Mouse (Mus musculus): ENCODE results near the gene Sirt6.
A peak's percentile ranks its signal among the peaks of the same experiment; 100 is the strongest.

Sirt6 gene

GRCm38 (mm10) chr10:81623441-81623840 is 4.2 kb downstream of the Sirt6 start:
- no peak for DNase-seq

DNA sequence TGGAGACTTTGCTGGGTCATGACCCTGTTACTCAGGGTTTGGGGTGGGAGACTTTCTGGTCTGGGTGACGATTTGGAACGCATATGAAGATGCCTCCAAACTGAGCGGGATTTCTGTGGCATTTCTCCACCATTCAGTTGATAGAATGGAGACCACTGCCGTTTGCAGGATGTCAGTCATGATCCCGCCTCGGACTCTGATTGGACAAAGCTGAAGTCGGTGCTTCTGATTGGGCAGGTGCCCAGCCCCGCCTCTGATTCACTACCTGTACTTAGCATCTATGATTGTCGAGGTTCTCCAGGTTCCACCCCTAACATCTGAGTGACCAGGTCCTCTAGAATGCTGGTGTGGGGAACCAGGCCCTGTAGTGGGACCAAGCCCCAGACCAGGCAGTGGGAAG is 6.8 kb downstream of the Sirt6 start:
- no peak for DNase-seq

DNA sequence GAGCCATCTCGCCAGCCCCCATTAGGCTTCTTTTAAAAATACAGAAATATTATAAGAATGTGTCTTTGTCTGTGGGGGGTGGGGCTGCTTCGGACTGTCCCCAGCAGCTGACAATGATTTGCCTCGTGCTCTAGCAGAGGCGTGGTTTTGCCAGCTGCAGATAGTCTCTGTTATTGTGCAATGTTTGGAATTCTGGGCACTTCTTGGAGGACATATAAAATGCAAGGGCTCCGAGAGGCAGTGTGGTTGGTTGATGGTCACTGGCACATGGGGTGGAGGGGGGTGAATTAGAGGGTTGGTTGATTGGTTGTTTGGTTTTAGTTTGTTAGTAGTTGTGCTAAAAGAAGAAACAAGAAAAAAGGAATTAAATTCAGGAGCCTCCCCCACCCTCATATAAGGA is 7.6 kb downstream of the Sirt6 start:
- no peak for DNase-seq

DNA sequence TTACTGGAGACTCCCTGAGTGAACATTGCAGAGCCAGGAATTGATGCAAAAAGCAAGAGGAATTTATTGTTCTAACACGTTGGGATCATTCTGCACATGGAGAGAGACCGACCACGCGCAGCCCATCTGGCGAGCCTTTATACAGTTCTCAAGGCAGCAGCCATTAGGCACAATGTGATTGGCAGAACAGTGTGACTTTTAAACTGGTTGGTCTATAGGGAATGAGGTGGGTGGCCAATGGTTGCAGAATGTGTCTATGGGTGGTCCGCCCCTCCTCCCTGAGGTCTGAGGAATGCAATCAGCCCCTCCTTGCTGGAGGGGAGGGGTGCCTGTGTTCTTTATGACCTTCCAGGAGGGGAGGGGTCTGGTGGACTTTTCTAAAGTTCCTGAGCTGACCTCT is 12.1 kb downstream of the Sirt6 start:
- no peak for DNase-seq

DNA sequence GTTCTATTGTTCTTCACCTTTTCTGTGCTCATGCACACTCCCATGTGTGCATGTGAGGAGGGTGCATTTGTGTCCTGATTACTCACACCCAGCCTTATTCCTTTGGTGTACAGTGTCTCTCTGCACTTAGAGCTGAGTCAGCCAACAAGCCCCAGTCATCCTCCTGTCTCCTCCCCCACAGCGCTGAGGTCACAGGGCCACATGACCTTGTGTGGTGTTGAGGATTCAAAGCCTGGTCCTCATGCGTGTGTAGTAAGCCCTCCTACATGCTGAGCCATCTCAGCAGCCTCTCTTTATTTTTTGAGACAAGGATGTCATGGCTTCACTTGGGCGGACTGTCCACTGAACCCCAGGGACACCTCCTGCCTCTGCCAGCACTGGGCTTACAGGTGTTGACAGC is 14.8 kb downstream of the Sirt6 start:
- DNase-seq = no peak

DNA sequence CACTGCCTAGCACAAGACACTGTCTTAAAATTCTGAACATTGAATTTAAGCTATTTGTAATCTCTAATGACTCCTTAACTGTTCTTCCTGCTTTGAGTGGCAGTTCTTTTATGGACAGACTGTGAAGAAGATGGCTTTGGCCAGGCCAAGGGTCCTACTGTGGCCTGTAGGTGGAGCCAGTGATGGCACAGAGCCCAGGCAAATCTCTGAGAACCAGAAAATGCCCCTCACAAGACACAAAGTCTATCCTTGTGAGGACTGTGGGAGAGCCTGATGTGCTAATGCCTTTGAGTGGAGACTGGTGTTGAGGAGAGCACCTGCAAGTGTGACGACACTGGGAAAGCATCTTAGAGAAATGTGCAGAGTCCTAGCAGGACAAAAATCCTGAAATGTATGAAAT is 19.3 kb downstream of the Sirt6 start:
- no peak for DNase-seq

GRCm38 (mm10) chr10:81605974-81606751 is 21.4 kb downstream of the Sirt6 start, which contains the start of gene BC025920:
Gene BC025920, plus strand, starts transcription at chr10:81606270.
- peak; percentile 98 for DNase-seq

DNA sequence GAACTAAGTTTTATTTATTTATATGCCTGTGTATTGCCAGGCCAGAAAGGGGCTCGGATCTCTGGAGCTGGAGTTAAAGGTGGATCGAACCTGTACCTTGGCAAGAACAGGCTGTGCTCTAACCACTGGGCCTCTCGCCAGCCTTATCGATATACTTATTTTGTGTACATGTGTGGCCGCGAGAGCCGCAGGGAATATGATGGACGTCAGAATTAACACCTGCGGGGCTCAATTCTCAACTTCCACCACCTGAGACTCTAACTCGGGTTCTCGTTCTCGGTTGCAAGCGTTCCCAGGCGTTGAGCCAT is 22.0 kb downstream of the Sirt6 start:
- DNase-seq = no peak

DNA sequence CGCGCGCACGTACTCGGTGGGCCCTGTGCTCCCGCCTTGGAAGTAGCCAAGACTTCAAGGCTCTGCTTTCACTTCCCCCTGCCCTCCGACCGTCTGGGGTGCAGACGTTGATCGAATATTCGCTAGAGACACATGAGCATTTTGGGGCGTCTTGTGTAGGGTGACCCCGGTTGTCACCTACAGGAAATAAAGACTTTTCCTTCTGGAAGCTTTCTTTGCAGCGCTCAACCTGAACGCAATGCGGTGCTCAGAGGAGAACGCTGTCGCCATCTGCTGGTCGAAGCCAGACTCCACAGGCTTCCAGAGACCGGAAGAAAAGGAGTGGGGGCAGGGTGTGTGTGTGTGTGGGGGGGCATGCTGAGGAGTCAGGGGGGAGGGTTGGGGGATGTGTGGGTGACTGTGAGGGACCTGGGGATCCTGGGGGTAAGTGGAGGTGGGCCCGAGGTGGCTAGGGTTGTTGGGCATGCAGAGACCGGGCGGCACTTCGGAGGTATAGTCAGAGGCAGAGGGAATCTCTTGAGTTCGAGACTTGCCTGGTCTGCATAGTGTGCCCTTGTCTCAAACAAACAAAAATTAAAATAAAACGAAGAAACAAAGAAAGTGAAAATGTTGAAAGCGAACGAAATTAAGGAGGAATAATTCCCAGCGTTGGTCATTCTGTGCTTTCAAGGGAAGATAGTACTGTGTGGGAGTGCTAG is 22.5 kb downstream of the Sirt6 start:
- peak; percentile 93 for DNase-seq

DNA sequence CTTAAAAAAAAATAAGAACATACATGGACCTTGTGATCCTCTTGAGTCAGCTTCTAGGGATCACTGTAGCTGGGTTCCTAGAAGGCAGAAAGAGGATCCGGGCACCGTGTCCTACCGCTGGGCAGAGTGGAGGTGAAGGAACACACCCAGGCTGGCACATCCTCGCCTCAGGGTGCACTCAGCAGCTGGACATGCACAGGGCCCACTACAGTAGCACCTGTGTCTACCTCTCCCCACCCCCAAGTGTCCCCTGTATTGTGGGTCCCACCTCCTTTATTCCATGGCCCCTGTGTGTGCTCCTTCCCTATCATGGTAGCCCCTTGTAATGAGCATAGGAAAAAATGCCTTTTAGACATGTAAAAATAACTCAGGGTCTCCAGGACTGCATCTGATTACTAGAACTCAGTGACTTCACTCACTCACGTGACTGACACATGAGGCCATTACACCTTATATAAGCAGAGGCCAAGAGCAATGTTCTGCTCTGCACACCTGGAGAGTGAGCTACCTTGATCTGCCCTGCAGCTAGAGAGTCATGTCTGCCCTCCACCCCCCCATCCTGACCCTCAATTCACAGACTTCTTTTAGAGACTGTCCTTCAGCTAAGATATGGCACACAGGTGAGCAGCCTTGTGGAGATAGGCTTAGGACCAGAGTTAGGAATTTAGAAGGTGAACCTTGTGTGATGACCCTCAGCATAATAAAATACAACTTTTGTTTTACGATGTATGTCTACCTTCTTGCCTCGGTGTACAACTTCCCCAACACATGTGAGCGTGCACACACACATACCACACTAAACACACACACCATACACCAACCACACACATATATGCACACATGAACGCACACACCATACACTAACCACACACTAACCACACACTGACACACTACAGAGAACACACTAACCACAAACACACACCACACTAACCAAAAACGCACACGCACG is 23.3 kb downstream of the Sirt6 start:
- no peak for DNase-seq

DNA sequence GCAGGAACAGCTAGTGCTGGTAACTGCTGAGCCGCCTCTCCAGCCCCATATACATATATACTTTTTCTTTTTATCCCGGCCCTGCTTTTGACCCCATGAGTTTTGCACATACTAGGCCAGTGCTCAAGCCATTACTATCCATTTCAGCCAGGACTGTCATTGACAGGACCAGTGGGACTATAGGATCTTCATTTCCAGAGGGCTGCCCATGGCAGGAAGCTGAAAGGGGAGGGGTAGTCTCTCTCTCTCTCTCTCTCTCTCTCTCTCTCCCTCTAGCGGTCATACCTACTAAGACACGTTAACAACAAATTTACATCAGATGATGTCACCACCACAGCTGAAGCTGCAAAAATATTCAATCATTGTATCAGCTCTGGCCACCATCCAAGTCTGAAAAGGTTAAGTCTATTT is 24.9 kb downstream of the Sirt6 start:
- DNase-seq = peak; percentile 62

DNA sequence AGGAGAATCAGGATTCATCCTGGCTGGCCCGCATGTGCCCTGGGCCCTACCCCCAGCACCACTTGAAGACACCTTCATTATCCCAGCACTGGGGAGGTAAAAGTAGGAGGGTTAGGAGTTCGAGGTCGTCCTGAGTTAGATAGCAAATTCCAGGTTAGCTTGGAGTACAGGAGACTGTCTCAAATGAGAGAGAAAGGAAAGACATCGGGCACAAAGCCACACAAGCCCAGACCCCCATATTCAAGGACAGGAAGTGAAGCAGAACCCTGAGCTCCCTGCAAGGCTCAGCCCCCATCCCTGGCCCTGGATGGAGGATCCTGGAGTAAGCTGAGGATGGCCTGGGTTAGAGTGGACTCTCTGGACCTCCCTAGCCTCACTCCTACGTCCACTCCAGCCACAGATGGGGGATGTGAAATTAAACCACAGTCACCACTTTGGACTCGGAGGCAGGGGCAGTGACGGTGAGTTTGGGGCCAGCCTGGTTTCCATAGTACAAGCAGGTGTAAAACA is 26.1 kb downstream of the Sirt6 start:
- DNase-seq = no peak

DNA sequence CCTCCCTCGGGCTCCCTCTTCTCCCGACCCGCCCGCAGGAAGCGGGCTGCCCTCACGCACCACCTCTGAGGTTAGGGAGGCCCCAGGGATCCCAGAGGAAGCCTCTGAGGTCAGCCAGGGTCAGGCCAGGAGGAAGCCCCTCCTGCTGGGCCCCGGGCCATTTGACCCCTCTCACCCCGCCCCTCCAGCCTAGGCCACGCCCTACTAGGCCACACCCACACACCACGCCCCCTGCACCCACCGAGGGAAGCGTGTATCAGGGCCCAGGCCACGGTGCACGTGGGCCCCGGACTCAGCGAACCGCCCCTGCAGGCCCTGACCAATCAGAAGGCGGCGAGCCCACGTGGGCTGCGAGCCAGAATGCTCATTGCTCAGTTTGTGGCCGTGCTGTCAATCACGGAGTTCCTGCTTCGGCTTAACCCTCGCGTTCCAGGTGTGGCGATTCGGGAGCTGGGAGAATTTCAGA is 26.8 kb downstream of the Sirt6 start, which contains the start of gene Tle6:
Gene Tle6, minus strand, starts transcription at position 336 of the 466 bp plus-strand sequence.
- peak; percentile 97 for DNase-seq

GRCm38 (mm10) chr10:81600096-81600495 is 27.5 kb downstream of the Sirt6 start:
- DNase-seq = no peak

- DNase-seq = no peak
Measured at GRCm38 (mm10) chr10:81599630-81600029, 28.0 kb downstream of the Sirt6 start.

DNA sequence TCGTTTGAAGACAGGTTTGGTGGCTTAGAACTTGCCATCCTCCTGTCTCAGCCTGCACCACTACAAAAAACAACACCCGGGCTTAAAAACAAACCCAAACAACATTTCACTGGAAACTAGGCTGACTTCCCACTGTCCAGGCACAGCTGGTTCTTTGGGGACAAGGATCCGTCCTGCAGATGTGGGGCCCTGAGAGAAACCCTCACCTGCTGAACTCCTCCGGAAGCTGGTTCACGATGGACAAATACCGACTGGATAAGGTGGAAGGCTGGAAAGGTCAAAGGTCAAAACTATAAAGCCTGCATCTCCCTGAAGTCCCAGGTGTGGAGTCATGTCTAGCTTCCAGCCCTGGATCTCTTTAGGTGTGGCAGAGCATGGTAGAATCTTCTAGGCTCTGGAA is 28.7 kb downstream of the Sirt6 start:
- no peak for DNase-seq

GRCm38 (mm10) chr10:81598342-81598741 is 29.3 kb downstream of the Sirt6 start:
- no peak for DNase-seq

GRCm38 (mm10) chr10:81597137-81597950 is 30.3 kb downstream of the Sirt6 start:
- DNase-seq = peak; percentile 73

DNA sequence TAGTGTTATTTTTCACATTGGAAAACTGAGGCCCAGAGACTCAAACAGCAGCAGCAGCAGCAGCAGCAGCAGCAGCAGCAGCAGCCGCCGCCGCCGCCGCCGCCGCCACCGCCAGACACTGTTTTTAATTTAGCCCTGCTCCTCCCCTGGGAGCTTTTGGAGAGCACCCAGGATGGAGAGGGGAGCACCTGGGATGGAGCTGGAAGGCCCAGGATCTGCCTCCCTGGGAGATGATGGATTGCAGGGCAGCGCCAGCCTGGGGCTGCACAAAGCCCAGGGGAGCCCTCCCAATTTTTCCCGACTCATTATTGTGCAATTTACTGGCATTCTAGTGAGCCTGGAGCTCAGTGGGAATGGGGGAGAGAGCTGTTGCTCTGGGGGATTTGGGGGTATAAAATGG is 31.0 kb downstream of the Sirt6 start:
- no peak for DNase-seq

DNA sequence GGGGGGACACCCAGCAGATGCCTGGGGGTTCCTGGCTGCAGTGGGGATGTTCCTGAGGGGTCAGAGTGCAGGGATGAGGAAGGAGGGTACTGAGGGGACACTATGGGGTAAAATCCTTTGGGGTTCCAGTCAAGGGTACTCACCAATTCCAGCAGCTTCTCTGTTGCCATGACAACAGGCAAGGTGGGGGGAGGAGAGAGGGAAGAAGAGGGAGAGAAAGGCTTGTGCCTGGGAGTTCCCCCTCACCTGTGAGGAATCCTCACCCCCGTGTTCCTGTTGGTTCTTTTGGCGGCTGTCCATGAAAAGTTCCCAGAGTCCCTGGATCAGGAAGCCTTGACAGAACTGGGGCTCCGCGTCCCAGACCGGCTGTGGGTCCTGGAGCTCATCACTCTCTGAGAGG is 32.0 kb downstream of the Sirt6 start:
- DNase-seq = no peak

- no peak for DNase-seq
Measured at GRCm38 (mm10) chr10:81593935-81594334, 33.7 kb downstream of the Sirt6 start.

GRCm38 (mm10) chr10:81593223-81593622 is 34.4 kb downstream of the Sirt6 start:
- DNase-seq = no peak

All from lung, postnatal 10 days (tissue).